Mouse (Mus musculus) liver, embryonic 11.5 days (tissue): Measurements from ENCODE around the gene Tax1bp3. TPM values are rescaled to one million over a fixed set of nuclear protein-coding genes. Genes with fewer than 3 reads are reported as not detected.
A peak's percentile ranks its signal among the peaks of the same experiment; 100 is the strongest.

Experiments used
- ATAC-seq: fragments of 200-750 bp; cut with Nextera tagmentation; replicated peaks from 2 replicates; pipeline ENCODE4 v1.8.0; 2017; ENCODE audit warnings: moderate number of reproducible peaks, mild to moderate bottlenecking, moderate TSS enrichment, moderate library complexity; ENCODE audit not compliant: low FRiP score
- DNase-seq: peaks from one replicate; pipeline ENCODE4 v3.0.0-alpha.2; 2017; ENCODE audit warnings: low spot score
- H3K27ac ChIP-seq: fragments of 300-500 bp; sonication (generic); 2 replicates; pipeline ENCODE4 v1.5.1; 2014; ENCODE audit warnings: mild to moderate bottlenecking, low read depth, low read length, control low read depth
- H3K27me3 ChIP-seq: fragments of 300-500 bp; sonication (generic); replicated peaks from 2 replicates; pipeline ENCODE4 v1.6.1; 2014; ENCODE audit warnings: low read length, mixed read lengths; ENCODE audit not compliant: control insufficient read depth, insufficient read depth
- H3K36me3 ChIP-seq: fragments of 300-500 bp; sonication (generic); 2 replicates; pipeline ENCODE4 v1.6.1; 2014; ENCODE audit warnings: mild to moderate bottlenecking, low read length, moderate library complexity, mixed read lengths; ENCODE audit not compliant: control insufficient read depth, insufficient read depth
- H3K4me1 ChIP-seq: fragments of 300-500 bp; sonication (generic); replicated peaks from 2 replicates; pipeline ENCODE4 v1.6.1; 2014; ENCODE audit warnings: low read length, mixed read lengths; ENCODE audit not compliant: control insufficient read depth, insufficient read depth
- H3K4me2 ChIP-seq: fragments of 300-500 bp; sonication (generic); 2 replicates; pipeline ENCODE4 v1.6.1; 2014; ENCODE audit warnings: mild to moderate bottlenecking, control low read depth, moderate library complexity
- H3K4me3 ChIP-seq: fragments of 300-500 bp; sonication (generic); 2 replicates; pipeline ENCODE4 v1.5.1; 2014; ENCODE audit warnings: low read depth, low read length, control low read depth
- H3K9ac ChIP-seq: fragments of 300-500 bp; sonication (generic); 2 replicates; pipeline ENCODE4 v1.6.1; 2014; ENCODE audit warnings: low read depth, low read length, control low read depth
- H3K9me3 ChIP-seq: fragments of 300-500 bp; sonication (generic); 2 replicates; pipeline ENCODE4 v1.6.1; 2016; ENCODE audit warnings: low read length, inconsistent platforms, mixed read lengths; ENCODE audit not compliant: control insufficient read depth
- WGBS: fragments of 180-500 bp; shearing (Covaris S2); extraction: QIAGEN DNeasy Blood & Tissue Kit; methylation state at CpG from one replicate; pipeline ENCODE4 v1.1.7; 2014; 5-methylcytosine and 5-hydroxymethylcytosine counted together
- polyA plus RNA-seq: library from polyadenylated mRNA; unstranded; fragments of >200 nt; fragmentation: Nextera tagmentation; extraction: Ambion mirVana; gene quantifications from 2 replicates; pipeline ENCODE4 v1.2.1, GENCODE M21; 2014

The Tax1bp3 gene
- polyA plus RNA-seq, 1 experiment from 2014 or later, result 85.3 TPM

GRCm38 (mm10) chr11:73203895-73204294, 27.0 kb downstream of the Tax1bp3 start:
- Histone ChIP-seq H3K4me3 (no peak overlapping the region), H3K27me3 (no peaks in the 10 kb centered on the region), H3K9me3 (no peaks in the 10 kb centered on the region), H3K36me3 (no peaks in the 10 kb centered on the region), H3K27ac (no peak overlapping the region), H3K4me2 (no peak overlapping the region), H3K9ac (no peak overlapping the region; the same call in 1 of the 2 replicates), H3K4me1 (peaks cover 5% of the 10 kb centered on the region)
- ATAC-seq (no peak), DNase-seq (no peak)
- WGBS, result 82% methylated on average over 8 of the region's 8 CpGs

- Histone ChIP-seq H3K4me2 (no peak overlapping the region), H3K4me1 (no peaks in the 10 kb centered on the region), H3K9me3 (no peaks in the 10 kb centered on the region), H3K4me3 (no peak overlapping the region), H3K36me3 (no peaks in the 10 kb centered on the region), H3K27me3 (no peaks in the 10 kb centered on the region), H3K27ac (no peak overlapping the region), H3K9ac (no peak overlapping the region)
- WGBS, result 78% methylated on average over 7 of the region's 7 CpGs
- ATAC-seq (no peak), DNase-seq (no peak)
Observed at GRCm38 (mm10) chr11:73205194-73205593, 28.3 kb downstream of the Tax1bp3 start.

GRCm38 (mm10) chr11:73207621-73208020, 30.7 kb downstream of the Tax1bp3 start:
- H3K27ac ChIP-seq, result no peak overlapping the region
- H3K4me2 ChIP-seq, result no peak overlapping the region
- H3K4me3 ChIP-seq, result no peak overlapping the region
- H3K36me3 ChIP-seq, result no peaks in the 10 kb centered on the region
- H3K9me3 ChIP-seq, result no peaks in the 10 kb centered on the region
- H3K9ac ChIP-seq, result no peak overlapping the region
- ATAC-seq (no peak), DNase-seq (no peak)
- H3K4me1 ChIP-seq, result no peaks in the 10 kb centered on the region
- no peaks in the 10 kb centered on the region for H3K27me3 ChIP-seq
- WGBS, result 68% methylated on average over 2 of the region's 2 CpGs

- no peak for ATAC-seq
- no peak overlapping the region for H3K27ac ChIP-seq
- no peaks in the 10 kb centered on the region for H3K27me3 ChIP-seq
- H3K4me2 ChIP-seq, result no peak overlapping the region
- no peaks in the 10 kb centered on the region for H3K4me1 ChIP-seq
- 67% methylated on average over 3 of the region's 3 CpGs for WGBS
- H3K9ac ChIP-seq, result no peak overlapping the region
- no peak overlapping the region for H3K4me3 ChIP-seq
- no peaks in the 10 kb centered on the region for H3K9me3 ChIP-seq
- no peak for DNase-seq
- H3K36me3 ChIP-seq, result no peaks in the 10 kb centered on the region
Observed at GRCm38 (mm10) chr11:73213956-73214355, 37.1 kb downstream of the Tax1bp3 start.

GRCm38 (mm10) chr11:73219671-73220070, 42.8 kb downstream of the Tax1bp3 start:
- ATAC-seq (no peak), DNase-seq (no peak)
- no peaks in the 10 kb centered on the region for H3K4me1 ChIP-seq
- H3K27me3 ChIP-seq, result no peaks in the 10 kb centered on the region
- H3K4me3 ChIP-seq, result no peak overlapping the region
- 54% methylated on average over 2 of the region's 2 CpGs for WGBS
- H3K9ac ChIP-seq, result no peak overlapping the region
- no peaks in the 10 kb centered on the region for H3K9me3 ChIP-seq
- no peak overlapping the region for H3K4me2 ChIP-seq
- H3K36me3 ChIP-seq, result no peaks in the 10 kb centered on the region
- no peak overlapping the region for H3K27ac ChIP-seq

- DNase-seq, result no peak
- no peaks in the 10 kb centered on the region for H3K27me3 ChIP-seq
- no peak overlapping the region for H3K4me3 ChIP-seq
- H3K9ac ChIP-seq, result no peak overlapping the region
- no peak overlapping the region for H3K27ac ChIP-seq
- no peaks in the 10 kb centered on the region for H3K36me3 ChIP-seq
- no peaks in the 10 kb centered on the region for H3K9me3 ChIP-seq
- H3K4me1 ChIP-seq, result no peaks in the 10 kb centered on the region
- no peak for ATAC-seq
- H3K4me2 ChIP-seq, result no peak overlapping the region
- 86% methylated on average over 1 of the region's 1 CpGs for WGBS
Observed at GRCm38 (mm10) chr11:73220651-73221050, 43.8 kb downstream of the Tax1bp3 start.

GRCm38 (mm10) chr11:73222846-73223245, 46.0 kb downstream of the Tax1bp3 start:
- Histone ChIP-seq H3K9me3 (no peaks in the 10 kb centered on the region), H3K4me1 (no peaks in the 10 kb centered on the region), H3K4me3 (no peak overlapping the region), H3K27ac (no peak overlapping the region), H3K4me2 (no peak overlapping the region), H3K9ac (no peak overlapping the region), H3K36me3 (no peaks in the 10 kb centered on the region), H3K27me3 (no peaks in the 10 kb centered on the region)
- WGBS, result 27% methylated on average over 5 of the region's 5 CpGs
- ATAC-seq, result no peak
- no peak for DNase-seq

GRCm38 (mm10) chr11:73223966-73224365, 47.1 kb downstream of the Tax1bp3 start:
- Histone ChIP-seq H3K4me3 (no peak overlapping the region), H3K36me3 (no peaks in the 10 kb centered on the region), H3K4me1 (no peaks in the 10 kb centered on the region), H3K9ac (no peak overlapping the region), H3K9me3 (no peaks in the 10 kb centered on the region), H3K27me3 (no peaks in the 10 kb centered on the region), H3K27ac (no peak overlapping the region), H3K4me2 (no peak overlapping the region)
- ATAC-seq (peak; percentile 68), DNase-seq (no peak)
- WGBS, result 62% methylated on average over 2 of the region's 2 CpGs

- H3K9me3 ChIP-seq, result no peaks in the 10 kb centered on the region
- no peak overlapping the region for H3K27ac ChIP-seq
- no peaks in the 10 kb centered on the region for H3K36me3 ChIP-seq
- H3K27me3 ChIP-seq, result no peaks in the 10 kb centered on the region
- no peak overlapping the region for H3K9ac ChIP-seq
- H3K4me3 ChIP-seq, result no peak overlapping the region
- H3K4me1 ChIP-seq, result no peaks in the 10 kb centered on the region
- no peak overlapping the region for H3K4me2 ChIP-seq
- DNase-seq, result no peak
- no peak for ATAC-seq
- WGBS, result 86% methylated on average over 6 of the region's 6 CpGs
Observed at GRCm38 (mm10) chr11:73225856-73226255, 49.0 kb downstream of the Tax1bp3 start.
